Mouse (Mus musculus): ENCODE data around the gene Smurf2.

GRCm38 (mm10) chr11:106795679-106796078, 124.8 kb downstream of the Smurf2 start:
- TF ChIP-seq EP300 (IDR thresholded peaks at IDR 0.05; ENCODE audit: low read depth) (peak; percentile 38; the same call in 1 of the 2 replicates), CTCF (IDR thresholded peaks at IDR 0.05; ENCODE audit: low read depth) (no peak)
